8 mouse cellular contexts compared by ENCODE assay signal in the genomic region with DNA sequence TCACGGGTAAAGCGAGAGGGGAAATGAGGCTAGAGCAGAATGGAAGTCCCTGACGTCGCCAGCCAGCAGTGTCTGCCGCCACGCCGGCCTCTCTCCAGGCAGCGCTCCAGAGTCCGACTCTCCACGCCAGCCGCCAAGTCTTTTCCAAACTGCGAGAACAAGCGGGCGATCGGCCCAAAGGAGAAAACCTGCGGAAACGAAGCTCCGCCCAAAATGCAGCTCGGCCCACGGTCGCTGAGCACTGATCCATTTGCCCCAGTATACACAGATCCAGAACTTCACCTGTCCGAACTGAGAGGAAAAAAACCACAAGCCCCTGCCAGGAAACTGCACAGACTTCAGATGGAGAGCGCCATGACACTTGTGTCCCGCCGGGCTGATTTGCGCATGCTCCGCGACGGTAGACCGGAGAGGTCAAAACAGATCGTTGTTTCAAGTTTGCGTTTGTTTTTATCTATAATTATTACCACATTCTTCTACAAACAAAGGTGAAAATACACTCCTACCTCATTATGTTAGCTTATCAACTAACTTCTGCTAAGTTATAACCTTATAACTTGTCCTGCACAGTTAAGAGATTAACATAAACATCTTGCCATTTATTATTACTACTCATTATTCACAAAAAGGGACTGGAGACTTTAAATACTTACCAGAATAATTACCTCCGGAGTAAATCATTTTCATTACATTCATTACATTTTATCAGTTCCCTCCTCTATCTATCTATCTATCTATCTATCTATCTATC. TPM values are rescaled to one million over a fixed set of nuclear protein-coding genes. Genes with fewer than 3 reads are reported as not detected.
DNase-seq lines count a peak whose midpoint lies in the region; ATAC-seq lines count a peak whose summit lies in the region.

TSS of gene Cdkal1 (minus strand) at position 394 of the 751 bp plus-strand sequence.

- peaks cover 48% of the 10 kb centered on the region for H3K79me2 ChIP-seq in macrophage (ENCODE audit: inconsistent target)

- peak within 1 kb of the TSS; percentile 84 for H3K27ac ChIP-seq in hindbrain, embryonic 16.5 days (ENCODE audit: low read depth, low read length)
- peak within 1 kb of the TSS; percentile 57 for H3K27ac ChIP-seq in macrophage

- peaks cover 11% of the 10 kb centered on the region for H3K4me1 ChIP-seq in hindbrain, embryonic 16.5 days (ENCODE audit: control insufficient read depth, insufficient read depth, low read depth, low read length)

- no peaks in the 10 kb centered on the region for H3K27me3 ChIP-seq in hindbrain, embryonic 16.5 days (replicated peaks; ENCODE audit: control insufficient read depth, insufficient read depth, low read length)

- H3K4me3 ChIP-seq in hindbrain, embryonic 16.5 days (ENCODE audit: low read length) = peak within 1 kb of the TSS; percentile 84
- peak within 1 kb of the TSS; percentile 93 for H3K4me3 ChIP-seq in macrophage (ENCODE audit: inconsistent target)

- H3K4me2 ChIP-seq in hindbrain, embryonic 16.5 days (ENCODE audit: low read length) = peak within 1 kb of the TSS; percentile 84

- under 1% methylated on average over 33 of the region's 33 CpGs for WGBS in hindbrain, embryonic 16.5 days
- under 1% methylated on average over 33 of the region's 33 CpGs for WGBS in macrophage (ENCODE audit: missing documents)

- ATAC-seq in hindbrain, embryonic 16.5 days = peak; percentile 93

- no peaks in the 10 kb centered on the region for H3K36me3 ChIP-seq in hindbrain, embryonic 16.5 days (ENCODE audit: control insufficient read depth, insufficient read depth, low read length)
- 0 out of 2 replicates have a peak, but pooled peaks cover under 1% of the 10 kb centered on the region for H3K36me3 ChIP-seq in macrophage (ENCODE audit: inconsistent target)

- peak within 1 kb of the TSS; percentile 79 for H3K9ac ChIP-seq in hindbrain, embryonic 16.5 days (ENCODE audit: low read depth, low read length)

- no peaks in the 10 kb centered on the region for H3K9me3 ChIP-seq in hindbrain, embryonic 16.5 days (ENCODE audit: control insufficient read depth, low read length)

- peak; percentile 89 for DNase-seq in R1 (ENCODE audit: low read depth, low spot score)
- DNase-seq in cerebellum, postnatal 25 days = peak; percentile 91
- DNase-seq in frontal cortex, postnatal 36 days (ENCODE audit: low spot score in 2 of 2) = peak; percentile 85 to 88
- peak; percentile 82 to 86 for DNase-seq in left cerebral cortex, adult 18-20 months (ENCODE audit: low spot score in 2 of 2)
- peak; percentile 85 for DNase-seq in right cerebral cortex, adult 18-20 months
- peak; percentile 52 for DNase-seq in urinary bladder, postnatal 10 days (ENCODE audit: low spot score)

RNA-seq across cellular contexts. Expression of gene Cdkal1, which starts in this region (rescaled TPM):
- polyA plus RNA-seq in hindbrain, embryonic 16.5 days (2015; fragmentation: Nextera tagmentation; extraction: Ambion mirVana) = 19.4 and 20.9 TPM in 2 replicates
- 10 to 100 TPM; 23.7 to 26.3 TPM for total RNA-seq in left cerebral cortex, adult 18-20 months (2021)
- total RNA-seq in macrophage (2018; cell fraction: chromatin; rRNA removed) = 100 to 1,000 TPM in 24 of 26 experiments, 10 to 100 TPM in 2; 62.1 to 177 (median 149) TPM
- total RNA-seq in macrophage (2018; cell fraction: cytosol; rRNA removed) = 10 to 100 TPM; 12.7 to 23.1 (median 15.8) TPM
- 100 to 1,000 TPM in 4 of 26 experiments, 10 to 100 TPM in 22; 24.5 to 123 (median 63.8) TPM for total RNA-seq in macrophage (2018; cell fraction: nucleus; rRNA removed)
- polyA plus RNA-seq in macrophage (2018) = 9.0 to 13.5 TPM (median 12.2 TPM) in 3 replicates

Comparison
In these comparisons a context has a peak if more than half of its experiments do, and no peak if none do; other contexts are left out.
1. Peak in every context shown above with its lines: DNase-seq, ATAC-seq, H3K4me3 ChIP-seq and H3K27ac ChIP-seq.